Mouse (Mus musculus): ENCODE measurements around the gene Dlgap5. TPM values are rescaled to one million over a fixed set of nuclear protein-coding genes. Genes with fewer than 3 reads are reported as not detected.
"Not testable (repeated sequence)": the region's sequence is repeated elsewhere in the genome, so short reads cannot be mapped to it uniquely, and the experiment has no call there.

Gene Dlgap5
- under 1 TPM; 0.34 to 0.61 TPM for total RNA-seq (2021)

- peak; percentile 73 to 84 for DNase-seq (ENCODE audit: extremely low spot score in 1 of 2, low spot score in 1 of 2)
Measured at GRCm38 (mm10) chr14:47417775-47418665, at the start of gene Dlgap5. Gene Dlgap5, minus strand, starts transcription at chr14:47418407.

GRCm38 (mm10) chr14:47465468-47466175 lies 47.4 kb upstream of the Dlgap5 start:
- no peak for DNase-seq (ENCODE audit: extremely low spot score in 1 of 2, low spot score in 1 of 2)

GRCm38 (mm10) chr14:47464426-47464825 lies 46.2 kb upstream of the Dlgap5 start:
- DNase-seq (ENCODE audit: extremely low spot score in 1 of 2, low spot score in 1 of 2): no peak

GRCm38 (mm10) chr14:47462877-47463460 lies 44.8 kb upstream of the Dlgap5 start:
- DNase-seq (ENCODE audit: extremely low spot score in 1 of 2, low spot score in 1 of 2): no peak

GRCm38 (mm10) chr14:47462453-47462852 lies 44.2 kb upstream of the Dlgap5 start:
- no peak for DNase-seq (ENCODE audit: extremely low spot score in 1 of 2, low spot score in 1 of 2)

- DNase-seq (ENCODE audit: extremely low spot score in 1 of 2, low spot score in 1 of 2): no peak
Measured at GRCm38 (mm10) chr14:47461997-47462396, 43.8 kb upstream of the Dlgap5 start.

GRCm38 (mm10) chr14:47459556-47459955 lies 41.3 kb upstream of the Dlgap5 start:
- no peak for DNase-seq (ENCODE audit: extremely low spot score in 1 of 2, low spot score in 1 of 2)

GRCm38 (mm10) chr14:47450121-47450520 lies 31.9 kb upstream of the Dlgap5 start, which contains the start of gene Fbxo34:
Gene Fbxo34, plus strand, starts transcription at chr14:47450421.
- DNase-seq (ENCODE audit: extremely low spot score in 1 of 2, low spot score in 1 of 2): not testable (repeated sequence)

GRCm38 (mm10) chr14:47445331-47446095 lies 27.3 kb upstream of the Dlgap5 start:
- DNase-seq (ENCODE audit: extremely low spot score in 1 of 2, low spot score in 1 of 2): no peak

GRCm38 (mm10) chr14:47444907-47445306 lies 26.7 kb upstream of the Dlgap5 start:
- no peak for DNase-seq (ENCODE audit: extremely low spot score in 1 of 2, low spot score in 1 of 2)

GRCm38 (mm10) chr14:47438947-47439346 lies 20.7 kb upstream of the Dlgap5 start:
- no peak for DNase-seq (ENCODE audit: extremely low spot score in 1 of 2, low spot score in 1 of 2)

- peak in 1 of 2 experiments; percentile 10 for DNase-seq (ENCODE audit: extremely low spot score in 1 of 2, low spot score in 1 of 2)
Measured at GRCm38 (mm10) chr14:47432987-47433386, 14.8 kb upstream of the Dlgap5 start.

- no peak for DNase-seq (ENCODE audit: extremely low spot score in 1 of 2, low spot score in 1 of 2)
Measured at GRCm38 (mm10) chr14:47422466-47422865, 4.3 kb upstream of the Dlgap5 start.

GRCm38 (mm10) chr14:47421606-47422005 lies 3.4 kb upstream of the Dlgap5 start:
- DNase-seq (ENCODE audit: extremely low spot score in 1 of 2, low spot score in 1 of 2): no peak

- DNase-seq (ENCODE audit: extremely low spot score in 1 of 2, low spot score in 1 of 2): no peak
Measured at GRCm38 (mm10) chr14:47419723-47420276, 1.6 kb upstream of the Dlgap5 start.

- no peak for DNase-seq (ENCODE audit: extremely low spot score in 1 of 2, low spot score in 1 of 2)
Measured at GRCm38 (mm10) chr14:47419034-47419625, 923 bp upstream of the Dlgap5 start.

- no peak for DNase-seq (ENCODE audit: extremely low spot score in 1 of 2, low spot score in 1 of 2)
Measured at GRCm38 (mm10) chr14:47418666-47418991, 422 bp upstream of the Dlgap5 start.

GRCm38 (mm10) chr14:47417346-47417745 lies 861 bp downstream of the Dlgap5 start:
- DNase-seq (ENCODE audit: extremely low spot score in 1 of 2, low spot score in 1 of 2): no peak

GRCm38 (mm10) chr14:47406000-47406399 lies 12.2 kb downstream of the Dlgap5 start:
- no peak for DNase-seq (ENCODE audit: extremely low spot score in 1 of 2, low spot score in 1 of 2)

GRCm38 (mm10) chr14:47402735-47403134 lies 15.5 kb downstream of the Dlgap5 start:
- no peak for DNase-seq (ENCODE audit: extremely low spot score in 1 of 2, low spot score in 1 of 2)
